Mouse (Mus musculus) hindbrain, embryonic 11.5 days (tissue): Measurements from ENCODE around the gene Epb41l2. TPM values are rescaled to one million over a fixed set of nuclear protein-coding genes. Genes with fewer than 3 reads are reported as not detected.

ENCODE experiments used
- ATAC-seq: fragments of 200-750 bp; cut with Nextera tagmentation; 2 replicates; pipeline ENCODE4 v1.8.0; 2017; ENCODE audit warnings: mild to moderate bottlenecking, moderate TSS enrichment, moderate library complexity; ENCODE audit not compliant: low FRiP score
- DNase-seq: peaks from one replicate; pipeline ENCODE4 v3.0.0-alpha.2; 2015; ENCODE audit warnings: low spot score
- H3K27ac ChIP-seq: fragments of 300-500 bp; sonication (generic); 2 replicates; pipeline ENCODE4 v1.5.1; 2014; ENCODE audit warnings: mild to moderate bottlenecking, low read depth, low read length
- H3K27me3 ChIP-seq: fragments of 300-500 bp; sonication (generic); 2 replicates; pipeline ENCODE4 v1.6.1; 2014; ENCODE audit warnings: mild to moderate bottlenecking, low read length, moderate library complexity, mixed read lengths; ENCODE audit not compliant: control insufficient read depth, insufficient read depth
- H3K36me3 ChIP-seq: fragments of 300-500 bp; sonication (generic); 2 replicates; pipeline ENCODE4 v1.6.1; 2014; ENCODE audit warnings: mild to moderate bottlenecking, low read length, moderate library complexity, mixed read lengths; ENCODE audit not compliant: control insufficient read depth, insufficient read depth
- H3K4me1 ChIP-seq: fragments of 300-500 bp; sonication (generic); replicated peaks from 2 replicates; pipeline ENCODE4 v1.6.1; 2014; ENCODE audit warnings: low read length, mixed read lengths; ENCODE audit not compliant: control insufficient read depth, insufficient read depth
- H3K4me2 ChIP-seq: fragments of 300-500 bp; sonication (generic); replicated peaks from 2 replicates; pipeline ENCODE4 v1.6.1; 2014; ENCODE audit warnings: mild to moderate bottlenecking, low read depth, low read length
- H3K4me3 ChIP-seq: fragments of 300-500 bp; sonication (generic); 2 replicates; pipeline ENCODE4 v1.5.1; 2014; ENCODE audit warnings: low read depth, low read length
- H3K9ac ChIP-seq: fragments of 300-500 bp; sonication (generic); 2 replicates; pipeline ENCODE4 v1.6.1; 2014; ENCODE audit warnings: low read depth, low read length
- H3K9me3 ChIP-seq: fragments of 300-500 bp; sonication (generic); 2 replicates; pipeline ENCODE4 v1.6.1; 2016; ENCODE audit warnings: low read length; ENCODE audit not compliant: control insufficient read depth
- WGBS: fragments of 180-500 bp; shearing (Covaris S2); extraction: QIAGEN DNeasy Blood & Tissue Kit; methylation state at CpG from one replicate; pipeline ENCODE4 v1.1.7; 2014; 5-methylcytosine and 5-hydroxymethylcytosine counted together
- polyA plus RNA-seq: library from polyadenylated mRNA; unstranded; fragments of >200 nt; fragmentation: Nextera tagmentation; extraction: Ambion mirVana; gene quantifications from 2 replicates; pipeline ENCODE4 v1.2.1, GENCODE M21; 2014

Epb41l2 gene
- polyA plus RNA-seq, 1 experiment from 2014 or later, result 47.1 TPM

DNA sequence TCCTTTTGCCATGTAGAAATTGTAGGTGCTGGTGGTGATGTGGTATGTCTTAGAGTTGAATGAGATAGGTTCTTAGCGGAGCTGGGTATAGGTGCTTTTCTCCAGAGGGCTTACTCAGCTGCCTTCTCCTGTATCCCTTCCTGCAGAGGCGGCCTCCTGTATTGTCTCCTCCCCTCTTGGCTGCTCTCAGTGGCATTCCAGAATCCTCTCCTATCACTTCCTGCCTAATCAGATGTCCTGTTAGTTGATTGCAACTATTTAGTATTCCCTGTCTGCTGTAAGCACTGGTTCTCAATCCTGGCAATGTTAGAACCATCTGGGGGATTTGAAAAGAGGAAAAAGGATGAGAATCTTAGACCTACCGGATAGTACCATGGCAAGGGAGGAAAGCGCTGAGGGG lies 27.3 kb downstream of the Epb41l2 start:
- no peak for ATAC-seq
- no peaks in the 10 kb centered on the region for H3K4me1 ChIP-seq
- H3K27me3 ChIP-seq, result no peaks in the 10 kb centered on the region

GRCm38 (mm10) chr10:25387268-25387667 lies 27.7 kb downstream of the Epb41l2 start:
- no peaks in the 10 kb centered on the region for H3K36me3 ChIP-seq
- H3K4me2 ChIP-seq, result no peak overlapping the region
- no peaks in the 10 kb centered on the region for H3K9me3 ChIP-seq
- WGBS, result 45% methylated on average over 4 of the region's 4 CpGs
- ATAC-seq, result no peak
- H3K27ac ChIP-seq, result no peak overlapping the region
- H3K27me3 ChIP-seq, result no peaks in the 10 kb centered on the region
- H3K9ac ChIP-seq, result no peak overlapping the region
- no peak overlapping the region for H3K4me3 ChIP-seq
- no peaks in the 10 kb centered on the region for H3K4me1 ChIP-seq
- DNase-seq, result no peak

More for the DNA sequence above, 27.3 kb downstream of the Epb41l2 start:
- Histone ChIP-seq H3K27ac (no peak overlapping the region), H3K4me3 (no peak overlapping the region), H3K4me2 (no peak overlapping the region), H3K9me3 (no peaks in the 10 kb centered on the region), H3K9ac (no peak overlapping the region), H3K36me3 (no peaks in the 10 kb centered on the region)
- no peak for DNase-seq
- WGBS, result 90% methylated on average over 4 of the region's 4 CpGs

- Histone ChIP-seq H3K27ac (no peak overlapping the region), H3K27me3 (no peaks in the 10 kb centered on the region), H3K36me3 (no peaks in the 10 kb centered on the region), H3K9me3 (no peaks in the 10 kb centered on the region), H3K9ac (no peak overlapping the region), H3K4me1 (no peaks in the 10 kb centered on the region), H3K4me3 (no peak overlapping the region), H3K4me2 (no peak overlapping the region)
- DNase-seq, result no peak
- ATAC-seq, result no peak
- 91% methylated on average over 7 of the region's 7 CpGs for WGBS
These were observed 33.2 kb downstream of the Epb41l2 start for GRCm38 (mm10) chr10:25392786-25393185.

GRCm38 (mm10) chr10:25393721-25394120 lies 34.1 kb downstream of the Epb41l2 start:
- Histone ChIP-seq H3K27ac (no peak overlapping the region), H3K36me3 (no peaks in the 10 kb centered on the region), H3K4me3 (no peak overlapping the region), H3K4me1 (no peaks in the 10 kb centered on the region), H3K27me3 (no peaks in the 10 kb centered on the region), H3K4me2 (no peak overlapping the region), H3K9me3 (no peaks in the 10 kb centered on the region), H3K9ac (no peak overlapping the region)
- no peak for DNase-seq
- ATAC-seq, result no peak
- 94% methylated on average over 1 of the region's 1 CpGs for WGBS

GRCm38 (mm10) chr10:25395236-25395886 lies 35.8 kb downstream of the Epb41l2 start:
- DNase-seq (no peak), ATAC-seq (no peak)
- Histone ChIP-seq H3K27ac (no peak overlapping the region), H3K4me3 (no peak overlapping the region), H3K4me1 (no peaks in the 10 kb centered on the region), H3K36me3 (no peaks in the 10 kb centered on the region), H3K4me2 (no peak overlapping the region), H3K9ac (no peak overlapping the region), H3K9me3 (no peaks in the 10 kb centered on the region), H3K27me3 (no peaks in the 10 kb centered on the region)
- 81% methylated on average over 5 of the region's 5 CpGs for WGBS

DNA sequence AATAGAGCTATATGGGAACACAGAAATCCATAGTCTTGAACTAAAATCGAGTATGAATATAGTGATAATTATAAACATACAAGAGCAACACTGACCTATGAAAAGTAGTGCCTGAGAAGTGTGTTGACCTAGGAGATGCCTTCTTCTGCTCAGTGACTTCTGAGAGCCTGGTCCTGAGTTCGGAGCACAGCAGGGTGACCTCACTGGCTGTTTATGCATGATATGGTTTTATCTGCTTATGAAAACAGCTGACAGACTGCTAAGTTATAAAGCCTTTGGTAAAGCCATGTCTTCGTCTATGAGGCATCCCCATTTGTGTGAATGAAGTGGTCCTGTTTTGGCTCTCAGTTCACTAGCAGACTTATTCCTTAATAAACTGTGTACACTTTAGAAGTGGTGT lies 37.3 kb downstream of the Epb41l2 start:
- Histone ChIP-seq H3K9me3 (no peaks in the 10 kb centered on the region), H3K4me1 (no peaks in the 10 kb centered on the region), H3K4me3 (no peak overlapping the region), H3K4me2 (no peak overlapping the region), H3K36me3 (no peaks in the 10 kb centered on the region), H3K27me3 (no peaks in the 10 kb centered on the region), H3K9ac (no peak overlapping the region), H3K27ac (no peak overlapping the region)
- DNase-seq (no peak), ATAC-seq (no peak)
- 89% methylated on average over 3 of the region's 3 CpGs for WGBS

GRCm38 (mm10) chr10:25397767-25398690 lies 38.4 kb downstream of the Epb41l2 start:
- DNase-seq (no peak), ATAC-seq (no peak)
- 72% methylated on average over 14 of the region's 14 CpGs for WGBS
- no peak overlapping the region for H3K27ac ChIP-seq
- no peak overlapping the region for H3K9ac ChIP-seq
- no peaks in the 10 kb centered on the region for H3K27me3 ChIP-seq
- H3K4me3 ChIP-seq, result no peak overlapping the region
- no peaks in the 10 kb centered on the region for H3K36me3 ChIP-seq
- H3K4me1 ChIP-seq, result no peaks in the 10 kb centered on the region
- H3K9me3 ChIP-seq, result no peaks in the 10 kb centered on the region
- no peak overlapping the region for H3K4me2 ChIP-seq

- Histone ChIP-seq H3K27ac (no peak overlapping the region), H3K4me1 (no peaks in the 10 kb centered on the region), H3K36me3 (no peaks in the 10 kb centered on the region), H3K9ac (no peak overlapping the region), H3K4me2 (no peak overlapping the region), H3K9me3 (no peaks in the 10 kb centered on the region), H3K27me3 (no peaks in the 10 kb centered on the region), H3K4me3 (no peak overlapping the region)
- 94% methylated on average over 4 of the region's 4 CpGs for WGBS
- DNase-seq (no peak), ATAC-seq (no peak)
These were observed 39.4 kb downstream of the Epb41l2 start for GRCm38 (mm10) chr10:25399016-25399415.

GRCm38 (mm10) chr10:25400076-25400475 lies 40.5 kb downstream of the Epb41l2 start:
- WGBS, result 66% methylated on average over 8 of the region's 8 CpGs
- ATAC-seq, result no peak
- no peaks in the 10 kb centered on the region for H3K36me3 ChIP-seq

More at GRCm38 (mm10) chr10:25400076-25400475, 40.5 kb downstream of the Epb41l2 start:
- Histone ChIP-seq H3K27ac (no peak overlapping the region), H3K4me3 (no peak overlapping the region), H3K9ac (no peak overlapping the region), H3K27me3 (no peaks in the 10 kb centered on the region), H3K4me1 (no peaks in the 10 kb centered on the region), H3K9me3 (no peaks in the 10 kb centered on the region), H3K4me2 (no peak overlapping the region)
- DNase-seq, result no peak
